Mouse (Mus musculus) embryonic facial prominence, embryonic 11.5 days (tissue): Measurements from ENCODE around the gene Mettl5. TPM values are rescaled to one million over a fixed set of nuclear protein-coding genes. Genes with fewer than 3 reads are reported as not detected.

Experiments
- ATAC-seq: fragments of 200-750 bp; cut with Nextera tagmentation; replicated peaks from 2 replicates; pipeline ENCODE4 v1.8.0; 2017; ENCODE audit warnings: low read depth; ENCODE audit not compliant: insufficient number of reproducible peaks, low FRiP score, low TSS enrichment
- DNase-seq: peaks from one replicate; pipeline ENCODE4 v3.0.0-alpha.2; 2015; ENCODE audit warnings: low spot score
- H3K27ac ChIP-seq: fragments of 300-500 bp; sonication (generic); replicated peaks from 2 replicates; pipeline ENCODE4 v1.5.1; 2014; ENCODE audit warnings: mild to moderate bottlenecking, low read depth, low read length, control low read depth
- H3K27me3 ChIP-seq: fragments of 300-500 bp; sonication (generic); 2 replicates; pipeline ENCODE4 v1.6.1; 2014; ENCODE audit warnings: mild to moderate bottlenecking, low read length, moderate library complexity, mixed read lengths; ENCODE audit not compliant: control insufficient read depth, insufficient read depth
- H3K36me3 ChIP-seq: fragments of 300-500 bp; sonication (generic); replicated peaks from 2 replicates; pipeline ENCODE4 v1.6.1; 2014; ENCODE audit warnings: low read depth, mild to moderate bottlenecking, low read length, moderate library complexity, mixed read lengths; ENCODE audit not compliant: control insufficient read depth, insufficient read depth
- H3K4me1 ChIP-seq: fragments of 300-500 bp; sonication (generic); 2 replicates; pipeline ENCODE4 v1.6.1; 2014; ENCODE audit warnings: low read length, mixed read lengths; ENCODE audit not compliant: control insufficient read depth, insufficient read depth
- H3K4me2 ChIP-seq: fragments of 300-500 bp; sonication (generic); 2 replicates; pipeline ENCODE4 v1.6.1; 2014; ENCODE audit warnings: low read depth, mild to moderate bottlenecking, control low read depth, low read length, moderate library complexity
- H3K4me3 ChIP-seq: fragments of 300-500 bp; sonication (generic); 2 replicates; pipeline ENCODE4 v1.5.1; 2014; ENCODE audit warnings: low read depth, low read length, control low read depth
- H3K9ac ChIP-seq: fragments of 300-500 bp; sonication (generic); replicated peaks from 2 replicates; pipeline ENCODE4 v1.6.1; 2014; ENCODE audit warnings: mild to moderate bottlenecking, control low read depth, low read length
- H3K9me3 ChIP-seq: fragments of 300-500 bp; sonication (generic); replicated peaks from 2 replicates; pipeline ENCODE4 v1.6.1; 2016; ENCODE audit warnings: mild to moderate bottlenecking, low read length, inconsistent platforms, mixed read lengths; ENCODE audit not compliant: control insufficient read depth
- WGBS: fragments of 180-500 bp; shearing (Covaris S2); extraction: QIAGEN DNeasy Blood & Tissue Kit; methylation state at CpG from one replicate; pipeline ENCODE4 v1.1.7; 2014; 5-methylcytosine and 5-hydroxymethylcytosine counted together
- polyA plus RNA-seq: library from polyadenylated mRNA; unstranded; fragments of >200 nt; fragmentation: Nextera tagmentation; extraction: Ambion mirVana; gene quantifications from 2 replicates; pipeline ENCODE4 v1.2.1, GENCODE M21; 2014

The Mettl5 gene
- polyA plus RNA-seq, 1 experiment from 2014 or later: 31.5 TPM

DNA sequence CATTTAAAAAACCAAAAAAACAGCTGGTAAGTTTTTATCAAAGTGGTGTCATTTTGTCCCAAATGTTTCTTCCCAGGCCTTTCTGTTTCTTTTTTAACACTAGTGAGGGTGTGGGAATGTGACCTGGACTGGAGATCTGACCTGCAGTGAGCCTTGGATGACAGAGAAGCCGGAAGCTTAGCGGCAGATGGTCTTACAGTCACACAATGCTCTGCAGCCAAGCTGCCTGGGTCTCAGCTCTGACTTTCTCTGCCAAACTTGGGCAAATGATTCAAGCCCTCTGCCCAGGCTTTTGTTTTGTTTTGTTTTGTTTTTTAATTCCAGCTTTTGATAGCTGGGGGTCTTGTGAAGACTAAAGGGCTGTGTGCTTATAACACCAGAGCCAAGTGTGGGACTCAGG lies 59.0 kb downstream of the Mettl5 start:
- ATAC-seq (no peak), DNase-seq (no peak)
- Histone ChIP-seq H3K27me3 (no peaks in the 10 kb centered on the region), H3K27ac (no peak overlapping the region), H3K9ac (no peak overlapping the region), H3K36me3 (peaks cover 2% of the 10 kb centered on the region), H3K4me1 (no peaks in the 10 kb centered on the region), H3K4me3 (no peak overlapping the region), H3K4me2 (no peak overlapping the region), H3K9me3 (no peaks in the 10 kb centered on the region)
- WGBS: 65% methylated on average over 2 of the region's 2 CpGs

DNA sequence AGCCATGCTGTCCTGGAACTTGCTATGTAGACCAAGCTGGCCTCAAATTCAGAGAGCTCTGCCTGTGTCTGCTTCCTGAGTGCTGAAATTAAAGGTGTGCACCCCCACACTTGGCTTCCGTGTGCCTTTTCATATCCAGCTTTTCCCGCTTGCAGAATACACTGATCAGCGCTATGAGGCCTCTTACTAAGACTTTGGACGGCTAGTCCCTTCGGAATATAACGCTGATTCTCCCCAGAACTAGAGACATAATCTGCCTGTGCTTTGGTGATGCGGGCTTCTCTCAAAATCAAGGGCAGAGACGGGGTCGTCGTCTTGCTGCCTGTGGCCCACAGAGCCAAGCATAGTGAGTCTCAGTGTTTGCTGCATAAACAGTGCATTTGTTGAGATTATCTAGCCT lies 59.5 kb downstream of the Mettl5 start:
- no peaks in the 10 kb centered on the region for H3K27me3 ChIP-seq
- ATAC-seq: no peak
- no peak overlapping the region for H3K4me2 ChIP-seq
- no peaks in the 10 kb centered on the region for H3K4me1 ChIP-seq
- DNase-seq: no peak
- H3K27ac ChIP-seq: no peak overlapping the region
- WGBS: 78% methylated on average over 10 of the region's 10 CpGs
- H3K36me3 ChIP-seq: peaks cover 2% of the 10 kb centered on the region
- no peak overlapping the region for H3K4me3 ChIP-seq
- no peaks in the 10 kb centered on the region for H3K9me3 ChIP-seq
- no peak overlapping the region for H3K9ac ChIP-seq

DNA sequence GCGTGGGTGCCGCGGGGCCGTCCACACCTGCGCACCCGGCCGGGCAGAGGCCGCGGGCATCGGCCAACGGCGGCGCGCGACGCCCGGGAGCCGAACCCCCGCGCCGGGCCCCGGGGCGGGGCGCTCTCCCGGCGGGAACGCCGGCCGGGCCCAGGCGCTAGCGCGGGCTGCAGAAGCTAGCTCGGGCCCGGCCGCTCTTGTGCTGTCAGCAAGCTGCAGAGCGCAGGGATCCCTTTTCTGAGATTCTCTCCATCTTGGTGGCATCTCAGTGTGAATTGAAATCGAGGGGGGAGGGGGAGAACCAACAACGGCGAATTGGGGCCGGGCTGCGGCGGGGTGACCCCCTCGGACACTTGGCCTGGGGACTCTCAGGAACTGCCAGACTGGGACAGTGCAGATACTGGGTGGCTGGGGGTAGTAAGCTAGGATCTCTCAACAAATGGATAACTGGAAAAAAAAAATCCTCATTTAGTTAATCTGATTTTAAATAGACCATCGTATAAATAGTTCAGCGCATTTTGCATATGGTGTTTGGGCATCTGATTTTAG lies 62.2 kb downstream of the Mettl5 start:
- H3K36me3 ChIP-seq: no peaks in the 10 kb centered on the region; the same call in 1 of the 2 replicates
- H3K9ac ChIP-seq: peak overlapping the region; percentile 97
- H3K9me3 ChIP-seq: no peaks in the 10 kb centered on the region
- H3K4me2 ChIP-seq: peak overlapping the region; percentile 87
- H3K4me3 ChIP-seq: peak overlapping the region; percentile 88
- H3K27me3 ChIP-seq: no peaks in the 10 kb centered on the region
- DNase-seq: peak; percentile 76
- H3K27ac ChIP-seq: peak overlapping the region; percentile 89
- ATAC-seq: peak; percentile 83
- no peaks in the 10 kb centered on the region for H3K4me1 ChIP-seq
- WGBS: 2% methylated on average over 45 of the region's 45 CpGs

DNA sequence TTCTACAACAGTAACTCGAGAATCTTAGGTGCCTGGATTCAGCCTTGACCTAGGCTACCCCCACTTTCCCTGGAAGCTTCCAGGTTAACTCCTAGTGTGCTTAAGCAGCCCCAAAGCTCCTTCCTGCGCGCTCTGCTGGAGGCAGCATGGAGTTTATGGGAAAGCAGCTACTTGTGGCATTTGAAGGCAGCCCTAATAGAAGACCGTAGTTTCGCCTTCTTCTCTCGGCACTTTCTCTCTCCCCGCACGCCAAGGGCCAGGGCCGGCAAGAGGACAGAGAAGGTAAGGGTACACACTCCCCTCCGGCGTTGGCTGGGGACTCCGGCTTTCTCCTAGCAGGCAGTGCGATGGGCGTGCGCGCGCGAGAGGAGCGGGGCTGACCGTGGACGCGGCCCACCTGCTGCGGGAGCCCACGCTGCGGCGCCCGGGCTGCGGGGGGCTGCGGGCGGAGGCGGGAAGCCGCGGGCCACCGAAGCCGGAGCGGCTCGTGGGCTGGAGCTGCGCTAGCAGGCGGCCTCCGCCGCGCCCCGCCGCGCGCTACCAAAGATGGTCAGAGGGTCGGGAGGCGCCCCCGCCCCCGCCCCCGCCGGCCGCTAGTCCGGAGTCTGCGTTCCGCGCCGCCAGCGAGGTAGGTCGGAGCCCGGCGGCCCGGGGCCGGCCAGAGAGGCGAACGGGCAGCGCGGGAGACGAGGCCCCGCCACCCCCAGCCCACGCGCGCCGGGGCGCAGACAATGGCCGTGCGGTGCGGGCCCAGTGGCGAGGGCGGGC lies 62.9 kb downstream of the Mettl5 start:
- peak overlapping the region; percentile 87 for H3K4me2 ChIP-seq
- H3K4me3 ChIP-seq: peak overlapping the region; percentile 88
- peak overlapping the region; percentile 89 for H3K27ac ChIP-seq
- ATAC-seq (peak; percentile 68), DNase-seq (peak; percentile 75)
- no peaks in the 10 kb centered on the region for H3K27me3 ChIP-seq
- H3K4me1 ChIP-seq: no peaks in the 10 kb centered on the region
- H3K9ac ChIP-seq: peak overlapping the region; percentile 97
- H3K9me3 ChIP-seq: no peaks in the 10 kb centered on the region
- H3K36me3 ChIP-seq: no peaks in the 10 kb centered on the region; the same call in 1 of the 2 replicates
- WGBS: 0% methylated on average over 61 of the region's 80 CpGs

DNA sequence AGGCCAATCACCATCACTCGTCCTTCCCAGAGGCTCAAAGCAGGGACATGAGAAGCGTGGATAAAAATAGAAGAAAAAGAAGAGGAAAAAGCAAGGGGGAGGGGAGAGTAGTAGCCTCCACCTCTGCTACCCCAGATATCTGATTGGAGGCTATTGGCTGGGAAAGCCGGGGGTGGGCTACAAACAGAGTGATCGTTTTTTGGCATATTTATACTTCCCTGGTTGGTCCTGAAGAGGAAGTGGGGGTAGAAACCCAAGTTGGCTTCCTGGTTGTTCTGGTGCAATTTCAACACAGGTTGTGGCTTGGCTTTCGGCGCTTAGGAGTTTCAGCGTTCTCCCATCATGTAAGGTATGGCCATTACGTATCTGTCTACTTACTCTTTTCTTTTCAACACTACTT lies 63.7 kb downstream of the Mettl5 start, which contains the start of gene Klhl23:
TSS of gene Klhl23 (plus strand) at position 234 of the 400 bp plus-strand sequence.
- 23% methylated on average over 8 of the region's 8 CpGs for WGBS
- H3K4me1 ChIP-seq: no peaks in the 10 kb centered on the region
- H3K9me3 ChIP-seq: no peaks in the 10 kb centered on the region
- H3K9ac ChIP-seq: peak within 1 kb of the TSS; percentile 97
- no peaks in the 10 kb centered on the region for H3K27me3 ChIP-seq
- H3K36me3 ChIP-seq: no peaks in the 10 kb centered on the region; the same call in 1 of the 2 replicates
- H3K4me3 ChIP-seq: peak within 1 kb of the TSS; percentile 88
- peak within 1 kb of the TSS; percentile 87 for H3K4me2 ChIP-seq
- DNase-seq: peak; percentile 35
- ATAC-seq: no peak
- peak within 1 kb of the TSS; percentile 89 for H3K27ac ChIP-seq

Other genes starting within 250 kb of the Mettl5 start
- gene Bbs5, start 238.4 kb downstream of the Mettl5 start, polyA plus RNA-seq: 19.9 and 21.4 TPM in 2 replicates
- gene Klhl41, start 215.5 kb downstream of the Mettl5 start, polyA plus RNA-seq: 1.5 and 1.6 TPM in 2 replicates
- gene Fastkd1, start 172.1 kb downstream of the Mettl5 start, polyA plus RNA-seq: 17.4 and 18.7 TPM in 2 replicates
- 141 and 178 TPM in 2 replicates for gene Ppig, start 163.1 kb downstream of the Mettl5 start, polyA plus RNA-seq
- 1.6 and 2.5 TPM in 2 replicates for gene Ccdc173, start 96.0 kb downstream of the Mettl5 start, polyA plus RNA-seq
- 36.1 and 37.5 TPM in 2 replicates for gene Phospho2, start 96.0 kb downstream of the Mettl5 start, polyA plus RNA-seq
- 30.8 and 32.3 TPM in 2 replicates for gene Klhl23, start 63.7 kb downstream of the Mettl5 start, polyA plus RNA-seq
- 436 and 508 TPM in 2 replicates for gene Ssb, start 24.1 kb downstream of the Mettl5 start, polyA plus RNA-seq
- gene Ubr3, start 11.6 kb upstream of the Mettl5 start, polyA plus RNA-seq: 15.9 and 18.1 TPM in 2 replicates
- gene Myo3b, start 153.5 kb upstream of the Mettl5 start, polyA plus RNA-seq: 0.06 and 0.07 TPM in 2 replicates